Mouse (Mus musculus) G1E (cell line): ENCODE data around the gene Zfp867.

Experiments
- CTCF ChIP-seq: IDR thresholded peaks from 2 replicates; pipeline ENCODE4 v1.5.1; 2012; ENCODE audit warnings: low read depth, low read length, inconsistent platforms, mixed read lengths
- TAL1 ChIP-seq: conservative IDR thresholded peaks from 2 replicates; pipeline ENCODE4 v1.6.1; 2012; ENCODE audit warnings: low read depth, low read length, inconsistent platforms, mixed read lengths

GRCm38 (mm10) chr11:59460459-59460858 lies 11.8 kb downstream of the Zfp867 start:
- TF ChIP-seq CTCF: no peak
- TF ChIP-seq TAL1: no peak
